Mouse (Mus musculus): ENCODE data around the gene Bckdha.

Bckdha gene

DNA sequence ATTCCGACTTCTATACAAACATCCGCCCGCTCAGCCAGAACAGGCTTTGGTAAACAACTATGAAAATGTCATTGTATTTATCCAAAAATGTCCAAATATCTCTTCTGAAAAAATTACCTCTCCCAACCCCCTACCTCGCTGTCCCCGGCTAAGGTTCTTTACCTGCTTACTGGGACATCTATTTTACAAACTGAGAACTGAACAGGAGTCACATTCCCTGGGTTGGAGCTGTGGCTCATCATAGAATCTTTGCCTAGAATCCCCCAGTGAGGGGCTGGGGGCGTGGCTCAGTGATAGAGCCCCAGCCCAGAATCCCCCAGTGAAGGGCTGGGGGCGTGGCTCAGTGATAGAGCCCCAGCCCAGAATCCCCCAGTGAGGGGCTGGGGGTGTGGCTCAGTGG lies 47.3 kb downstream of the Bckdha start:
- no peak for DNase-seq (ENCODE audit: low spot score)

GRCm38 (mm10) chr7:25610056-25610455 lies 48.7 kb downstream of the Bckdha start:
- DNase-seq (ENCODE audit: low spot score): no peak

GRCm38 (mm10) chr7:25607196-25607595 lies 51.6 kb downstream of the Bckdha start:
- no peak for DNase-seq (ENCODE audit: low spot score)

- no peak for DNase-seq (ENCODE audit: low spot score)
Measured at GRCm38 (mm10) chr7:25606625-25607063, 52.1 kb downstream of the Bckdha start.

DNA sequence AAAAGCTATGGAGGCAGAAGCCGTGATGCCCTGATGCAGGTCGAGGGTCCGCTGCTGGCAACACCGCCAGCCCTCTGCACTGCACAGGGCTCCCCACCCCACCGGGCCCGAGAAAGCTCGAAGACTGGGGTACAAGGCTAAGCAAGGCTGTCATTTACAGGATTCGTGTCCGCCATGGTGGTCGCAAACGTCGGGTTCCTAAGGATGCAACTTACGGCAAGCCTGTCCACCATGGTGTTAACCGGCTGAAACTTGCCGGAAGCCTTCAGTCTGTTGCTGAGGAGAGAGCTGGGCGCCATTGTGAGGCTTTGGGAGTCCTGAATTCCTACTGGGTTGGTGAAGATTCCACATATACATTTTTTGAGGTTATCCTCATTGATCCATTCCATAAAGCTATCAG lies 57.4 kb downstream of the Bckdha start:
- DNase-seq (ENCODE audit: low spot score): no peak

DNA sequence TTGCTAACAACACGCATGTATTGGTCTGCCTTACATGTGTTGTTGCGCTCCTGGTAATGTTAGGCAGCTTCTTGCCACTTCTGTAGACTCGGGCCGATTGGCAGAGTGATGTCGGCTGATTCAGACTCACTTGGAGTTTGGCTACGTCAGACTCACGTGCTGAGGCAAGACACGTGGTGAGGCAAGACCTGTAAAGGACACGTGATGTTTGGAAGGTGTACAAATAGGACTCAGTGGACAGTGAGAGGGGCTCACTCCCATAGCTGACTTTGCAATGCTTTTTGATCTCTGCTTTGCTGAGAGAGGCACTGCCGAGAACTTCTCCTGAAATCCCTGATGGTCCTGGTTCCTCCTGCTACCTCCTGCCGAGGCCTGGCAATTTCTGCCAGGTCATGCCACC lies 58.1 kb downstream of the Bckdha start:
- DNase-seq (ENCODE audit: low spot score): no peak

GRCm38 (mm10) chr7:25599663-25600062 lies 59.1 kb downstream of the Bckdha start:
- peak; percentile 45 for DNase-seq (ENCODE audit: low spot score)

- DNase-seq (ENCODE audit: low spot score): no peak
Measured at GRCm38 (mm10) chr7:25593859-25594258, 64.9 kb downstream of the Bckdha start.

GRCm38 (mm10) chr7:25591226-25591625 lies 67.6 kb downstream of the Bckdha start:
- DNase-seq (ENCODE audit: low spot score): no peak

- no peak for DNase-seq (ENCODE audit: low spot score)
Measured at GRCm38 (mm10) chr7:25585351-25586204, 73.2 kb downstream of the Bckdha start.

GRCm38 (mm10) chr7:25584651-25585050 lies 74.1 kb downstream of the Bckdha start:
- DNase-seq (ENCODE audit: low spot score): no peak

- no peak for DNase-seq (ENCODE audit: low spot score)
Measured at GRCm38 (mm10) chr7:25582301-25582810, 76.4 kb downstream of the Bckdha start.

All from ovary, postnatal 36 days (tissue).